Mouse (Mus musculus) limb, embryonic 15.5 days (tissue): Measurements from ENCODE around the gene Sp2. TPM values are rescaled to one million over a fixed set of nuclear protein-coding genes. Genes with fewer than 3 reads are reported as not detected.

ENCODE experiments used
- ATAC-seq: fragments of 200-750 bp; cut with Nextera tagmentation; 2 replicates; pipeline ENCODE4 v1.8.0; 2017; ENCODE audit warnings: low read depth, moderate TSS enrichment; ENCODE audit not compliant: insufficient number of reproducible peaks, low FRiP score, low TSS enrichment
- H3K27ac ChIP-seq: fragments of 300-500 bp; sonication (generic); 2 replicates; pipeline ENCODE4 v1.5.1; 2015; ENCODE audit warnings: moderate library complexity, mild to moderate bottlenecking, inconsistent platforms
- H3K27me3 ChIP-seq: fragments of 300-500 bp; sonication (generic); 2 replicates; pipeline ENCODE4 v1.6.1; 2015; ENCODE audit warnings: inconsistent platforms
- H3K36me3 ChIP-seq: fragments of 300-500 bp; sonication (generic); 2 replicates; pipeline ENCODE4 v1.6.1; 2015; ENCODE audit warnings: inconsistent platforms
- H3K4me1 ChIP-seq: fragments of 300-500 bp; sonication (generic); 2 replicates; pipeline ENCODE4 v1.6.1; 2015; ENCODE audit warnings: inconsistent platforms
- H3K4me2 ChIP-seq: fragments of 300-500 bp; sonication (generic); 2 replicates; pipeline ENCODE4 v1.6.1; 2015; ENCODE audit warnings: mild to moderate bottlenecking, inconsistent platforms
- H3K4me3 ChIP-seq: fragments of 300-500 bp; sonication (generic); 2 replicates; pipeline ENCODE4 v1.5.1; 2015; ENCODE audit warnings: mild to moderate bottlenecking, inconsistent platforms
- H3K9ac ChIP-seq: fragments of 300-500 bp; sonication (generic); 2 replicates; pipeline ENCODE4 v1.6.1; 2015; ENCODE audit warnings: inconsistent platforms
- H3K9me3 ChIP-seq: fragments of 300-500 bp; sonication (generic); 2 replicates; pipeline ENCODE4 v1.6.1; 2016; ENCODE audit warnings: inconsistent platforms
- WGBS: fragments of 180-500 bp; shearing (Covaris S2); methylation state at CpG from one replicate; pipeline ENCODE4 v1.1.7; 2015; 5-methylcytosine and 5-hydroxymethylcytosine counted together
- polyA plus RNA-seq: library from polyadenylated mRNA; unstranded; fragments of >200 nt; fragmentation: Nextera tagmentation; extraction: Ambion mirVana; gene quantifications from 2 replicates; pipeline ENCODE4 v1.2.1, GENCODE M21; 2015

The Sp2 gene
- polyA plus RNA-seq, 1 experiment from 2014 or later = 15.1 TPM

DNA sequence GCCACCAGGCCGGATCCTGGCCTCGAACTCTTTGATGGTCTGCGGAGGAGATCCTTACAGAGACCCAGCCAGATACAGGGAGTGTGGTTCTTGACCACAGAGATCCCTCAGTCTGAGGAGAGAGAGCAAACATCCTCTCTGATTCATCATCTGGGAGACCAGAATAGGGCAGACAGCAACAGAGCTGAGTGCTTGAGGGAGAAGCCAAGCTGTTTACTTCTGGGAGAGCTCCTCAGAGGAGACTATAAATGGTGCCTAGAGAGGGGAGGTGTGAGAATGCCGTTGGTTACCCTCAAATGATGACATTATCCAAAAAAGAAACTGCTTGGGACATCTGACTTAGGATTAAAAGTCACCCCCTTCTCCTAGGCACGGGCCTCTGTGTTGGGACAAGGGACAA, 8.7 kb upstream of the Sp2 start:
- 68% methylated on average over 5 of the region's 5 CpGs for WGBS
- Histone ChIP-seq H3K9me3 (no peaks in the 10 kb centered on the region), H3K27me3 (peaks cover 56% of the 10 kb centered on the region), H3K4me1 (peaks cover 25% of the 10 kb centered on the region), H3K27ac (no peak overlapping the region), H3K36me3 (no peaks in the 10 kb centered on the region), H3K9ac (no peak overlapping the region), H3K4me2 (no peak overlapping the region), H3K4me3 (no peak overlapping the region)
- no peak for ATAC-seq

DNA sequence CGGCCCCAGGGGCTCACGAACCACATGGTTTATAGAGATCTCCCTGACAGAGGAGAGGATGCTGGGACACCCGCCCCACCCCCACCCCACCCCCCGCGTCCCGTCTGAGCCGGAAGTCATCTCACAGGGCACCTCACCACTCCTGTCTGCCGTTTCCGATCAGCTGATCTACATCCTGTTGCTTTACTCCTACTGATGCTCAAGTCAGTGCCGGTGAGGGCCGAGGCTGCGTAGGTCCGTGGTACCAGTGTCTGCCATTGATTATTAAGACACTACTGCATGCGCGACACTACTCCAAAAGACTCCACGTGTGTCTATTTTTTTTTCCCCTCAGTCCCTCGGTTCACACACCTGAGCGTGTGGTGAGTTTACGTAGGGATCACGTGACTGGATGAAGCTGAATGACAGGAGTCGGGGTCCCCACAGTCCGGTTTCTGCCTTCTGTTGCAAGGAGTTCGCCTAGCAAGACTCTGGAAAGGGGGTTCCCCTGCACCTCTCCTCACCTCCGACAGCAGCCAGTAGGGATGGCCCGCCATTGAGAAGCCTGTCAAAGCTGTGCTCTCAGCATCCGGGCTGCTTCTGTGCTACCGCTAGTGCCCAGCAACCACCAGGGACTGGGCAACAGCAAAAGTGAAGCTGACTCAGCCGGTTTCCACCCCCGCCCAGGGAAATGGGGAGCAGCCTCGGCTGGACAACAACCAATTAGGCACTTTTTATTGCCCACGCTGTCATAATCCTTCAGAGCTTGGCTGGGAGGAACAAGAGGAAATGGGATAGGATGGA, 5.3 kb upstream of the Sp2 start:
- Histone ChIP-seq H3K27me3 (peaks cover 42% of the 10 kb centered on the region), H3K9ac (no peak overlapping the region), H3K4me3 (peak overlapping the region; percentile 16), H3K4me1 (peaks cover 40% of the 10 kb centered on the region), H3K4me2 (peak overlapping the region; percentile 41), H3K9me3 (no peaks in the 10 kb centered on the region), H3K27ac (no peak overlapping the region), H3K36me3 (no peaks in the 10 kb centered on the region)
- ATAC-seq = no peak
- 4% methylated on average over 31 of the region's 31 CpGs for WGBS

DNA sequence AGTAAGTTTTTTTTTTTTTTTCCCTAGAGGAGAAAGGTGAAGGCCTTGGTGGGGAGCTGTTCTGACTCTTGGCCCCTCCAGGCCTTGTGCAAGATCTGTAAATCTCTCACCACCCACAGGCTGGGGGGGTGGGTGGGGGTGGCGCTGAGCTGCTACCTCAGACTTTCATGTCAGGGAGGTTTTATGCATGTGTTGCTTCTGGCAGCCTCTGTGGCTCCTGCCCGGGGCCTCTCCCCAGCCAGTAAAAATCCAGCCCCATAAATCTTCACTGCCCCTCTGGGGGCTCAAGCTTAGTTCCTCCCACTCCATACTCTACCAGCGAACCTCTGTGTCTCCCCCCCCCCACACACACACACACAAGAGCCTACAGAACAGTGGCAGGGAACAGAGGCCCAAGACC, 3.7 kb upstream of the Sp2 start:
- 5% methylated on average over 3 of the region's 3 CpGs for WGBS
- peak; percentile 40; the same call in 1 of the 2 replicates for ATAC-seq
- Histone ChIP-seq H3K4me2 (0 out of 2 replicates have a peak overlapping the region, but pooled peaks have one; percentile 6), H3K4me1 (peaks cover 35% of the 10 kb centered on the region), H3K4me3 (no peak overlapping the region), H3K27ac (no peak overlapping the region), H3K9ac (no peak overlapping the region), H3K27me3 (peaks cover 29% of the 10 kb centered on the region), H3K9me3 (no peaks in the 10 kb centered on the region), H3K36me3 (no peaks in the 10 kb centered on the region)

DNA sequence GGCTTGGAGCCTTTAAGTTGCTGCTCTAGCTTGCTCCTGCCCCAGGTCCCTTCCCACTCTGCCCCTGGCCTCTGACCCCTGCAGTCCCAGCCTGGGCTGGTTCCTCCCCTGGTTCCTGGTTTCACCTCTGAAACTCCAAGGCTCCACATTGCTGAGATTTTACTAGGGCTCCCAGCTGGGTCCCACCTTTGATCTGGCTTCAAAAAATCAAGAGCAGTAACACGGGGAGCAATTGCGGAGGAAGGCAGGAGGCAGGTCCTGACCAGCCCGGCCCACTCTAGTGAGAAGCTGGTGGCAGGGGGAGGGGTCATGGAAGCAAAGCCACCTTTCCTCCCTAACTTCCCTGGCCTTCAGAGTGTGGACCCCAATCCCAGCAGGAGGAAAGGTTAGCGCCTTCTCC, 2.1 kb upstream of the Sp2 start:
- Histone ChIP-seq H3K4me1 (peaks cover 35% of the 10 kb centered on the region), H3K4me2 (no peak overlapping the region), H3K9me3 (no peaks in the 10 kb centered on the region), H3K9ac (no peak overlapping the region), H3K27me3 (peaks cover 29% of the 10 kb centered on the region), H3K36me3 (no peaks in the 10 kb centered on the region), H3K4me3 (no peak overlapping the region), H3K27ac (no peak overlapping the region)
- WGBS = 16% methylated on average over 4 of the region's 4 CpGs
- ATAC-seq = no peak

DNA sequence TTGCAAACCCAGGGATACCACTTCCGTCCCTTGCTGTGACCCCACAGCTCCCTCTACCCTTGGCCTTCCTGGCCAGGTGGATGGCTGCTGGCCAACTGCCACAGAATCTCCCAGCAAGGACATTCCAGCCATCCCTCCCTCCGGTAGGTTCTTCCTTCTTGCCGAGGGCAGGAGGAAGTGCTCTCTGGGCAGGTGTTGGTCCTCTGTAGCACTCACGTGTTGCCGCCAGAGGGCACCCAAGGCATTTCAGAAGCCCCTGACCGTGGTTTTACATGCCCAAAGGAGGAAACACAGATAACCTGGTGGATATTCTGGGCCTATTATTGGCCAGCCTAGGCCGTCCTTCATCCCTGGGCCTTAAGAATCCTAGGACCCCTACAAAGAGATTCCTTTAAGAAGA, 404 bp downstream of the Sp2 start:
- Histone ChIP-seq H3K9ac (no peak overlapping the region), H3K27ac (no peak overlapping the region), H3K27me3 (peaks cover 15% of the 10 kb centered on the region), H3K9me3 (no peaks in the 10 kb centered on the region), H3K4me3 (no peak overlapping the region), H3K4me2 (0 out of 2 replicates have a peak overlapping the region, but pooled peaks have one; percentile 20), H3K4me1 (peaks cover 29% of the 10 kb centered on the region), H3K36me3 (no peaks in the 10 kb centered on the region)
- no peak for ATAC-seq
- 3% methylated on average over 7 of the region's 7 CpGs for WGBS

DNA sequence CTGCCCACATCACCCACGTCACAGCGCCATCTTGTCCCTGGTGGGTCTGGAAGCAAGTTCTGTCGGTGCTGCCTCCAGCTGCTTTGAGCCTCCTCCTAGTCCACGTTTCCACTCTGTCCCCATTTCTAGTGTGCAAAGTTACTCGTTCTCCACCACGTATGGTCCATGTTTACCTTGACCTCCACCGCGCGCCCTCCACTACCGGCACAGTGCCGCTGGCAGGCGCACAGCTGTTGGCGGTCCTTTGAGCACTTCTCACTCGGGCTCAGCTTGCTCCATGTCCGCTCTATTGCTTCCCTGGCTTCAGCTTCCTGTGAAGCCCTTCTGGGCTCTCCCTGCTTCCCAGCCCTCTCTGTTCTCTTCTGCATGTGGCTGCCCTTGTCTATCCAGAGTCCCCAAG, 1.3 kb downstream of the Sp2 start:
- no peak overlapping the region for H3K4me2 ChIP-seq
- no peak overlapping the region for H3K4me3 ChIP-seq
- no peaks in the 10 kb centered on the region for H3K36me3 ChIP-seq
- no peak overlapping the region for H3K9ac ChIP-seq
- no peak for ATAC-seq
- H3K4me1 ChIP-seq = peaks cover 22% of the 10 kb centered on the region
- H3K9me3 ChIP-seq = no peaks in the 10 kb centered on the region
- no peak overlapping the region for H3K27ac ChIP-seq
- WGBS = 73% methylated on average over 15 of the region's 15 CpGs
- H3K27me3 ChIP-seq = peaks cover 15% of the 10 kb centered on the region

DNA sequence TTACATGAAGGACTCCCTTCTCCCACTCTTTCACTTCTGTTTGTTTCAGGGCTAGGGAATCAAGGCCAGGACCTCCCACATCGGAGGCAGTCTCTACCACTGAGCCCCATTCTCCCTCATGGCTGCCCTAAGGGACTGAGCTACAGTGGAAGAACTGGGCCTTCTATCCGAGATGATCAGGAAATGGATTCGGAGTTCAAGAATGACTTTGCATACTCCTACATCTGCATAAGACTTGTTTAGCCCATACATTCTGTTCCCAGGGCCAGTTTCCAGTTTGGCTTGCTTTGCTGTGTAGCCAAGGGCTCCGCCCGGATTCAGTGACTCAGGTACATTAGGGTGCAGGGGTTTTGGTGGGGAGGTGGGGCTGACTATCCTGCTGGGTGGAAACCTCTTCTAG, 2.7 kb downstream of the Sp2 start:
- ATAC-seq = no peak
- 66% methylated on average over 5 of the region's 5 CpGs for WGBS

DNA sequence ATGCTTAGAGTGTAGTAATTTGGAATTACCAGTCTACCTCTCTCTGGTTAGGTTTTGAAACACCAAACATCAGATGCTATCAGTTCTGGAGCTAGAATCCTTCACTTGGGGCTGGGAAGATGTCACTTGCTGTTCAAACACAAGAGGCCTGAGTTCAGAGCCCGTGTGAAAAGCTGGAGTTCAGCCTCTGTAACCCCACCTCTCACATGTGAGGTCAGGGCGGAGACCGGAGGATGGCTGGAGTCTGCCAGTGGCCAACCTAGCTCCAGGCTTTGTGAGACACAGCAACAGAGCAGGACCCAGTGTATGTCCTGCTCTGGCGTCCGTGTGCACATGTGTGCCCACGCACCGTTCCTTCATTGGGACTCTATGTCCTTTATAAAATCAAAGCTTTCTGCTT, 3.4 kb downstream of the Sp2 start:
- Histone ChIP-seq H3K4me2 (no peak overlapping the region), H3K4me3 (no peak overlapping the region), H3K27ac (no peak overlapping the region; the same call in 1 of the 2 replicates), H3K36me3 (no peaks in the 10 kb centered on the region), H3K9ac (no peak overlapping the region), H3K4me1 (peaks cover 22% of the 10 kb centered on the region), H3K9me3 (no peaks in the 10 kb centered on the region), H3K27me3 (peaks cover 6% of the 10 kb centered on the region; the same call in 1 of the 2 replicates)
- ATAC-seq = no peak
- 83% methylated on average over 7 of the region's 7 CpGs for WGBS

More for the DNA sequence above, 2.7 kb downstream of the Sp2 start:
- Histone ChIP-seq H3K9me3 (no peaks in the 10 kb centered on the region), H3K36me3 (no peaks in the 10 kb centered on the region), H3K4me2 (no peak overlapping the region), H3K27me3 (peaks cover 9% of the 10 kb centered on the region), H3K9ac (no peak overlapping the region), H3K4me1 (peaks cover 25% of the 10 kb centered on the region), H3K4me3 (no peak overlapping the region), H3K27ac (no peak overlapping the region)

DNA sequence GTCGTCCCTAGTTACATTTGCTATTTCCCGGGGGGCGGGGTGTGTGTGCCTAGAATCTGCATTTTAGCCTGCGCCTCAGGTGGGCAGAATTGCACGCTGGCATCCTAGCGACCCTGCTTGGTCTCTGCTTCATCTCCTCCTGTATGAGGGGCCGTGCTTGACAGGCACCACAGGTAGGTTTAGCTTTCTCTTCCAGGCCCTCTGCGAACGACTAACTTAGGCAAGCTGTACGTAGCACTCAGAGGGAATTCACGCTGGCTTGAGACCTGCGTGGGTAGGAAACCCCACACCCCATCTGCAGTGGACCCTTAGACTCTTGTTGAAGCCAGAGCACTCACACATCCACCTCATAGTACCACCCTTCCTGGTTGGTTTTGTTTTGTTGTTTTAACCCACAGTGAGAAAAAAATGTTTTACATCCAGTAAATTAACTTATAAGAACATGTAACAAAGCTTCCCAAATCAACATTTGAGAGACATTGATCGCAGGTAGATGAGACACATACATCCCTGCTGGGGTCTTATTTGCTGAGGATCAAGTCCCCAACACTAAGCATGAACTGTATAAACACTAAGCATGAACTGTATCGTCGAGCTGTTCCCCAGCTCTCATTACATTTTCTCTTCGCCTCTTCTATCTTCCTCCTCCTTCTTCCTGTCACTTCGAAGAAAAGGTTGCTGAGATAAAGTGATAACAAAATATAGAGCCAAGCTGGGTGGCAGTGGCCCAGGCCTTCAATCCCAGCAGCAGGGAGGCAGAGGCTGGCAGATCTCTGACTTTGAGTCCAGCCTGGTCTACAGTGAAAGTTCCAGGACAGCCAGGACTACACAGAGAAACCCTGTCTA, 4.1 kb downstream of the Sp2 start:
- Histone ChIP-seq H3K4me2 (peak overlapping the region; percentile 83), H3K4me1 (peaks cover 29% of the 10 kb centered on the region), H3K9me3 (no peaks in the 10 kb centered on the region), H3K9ac (peak overlapping the region; percentile 66), H3K27me3 (peaks cover 3% of the 10 kb centered on the region; the same call in 1 of the 2 replicates), H3K27ac (peak overlapping the region; percentile 88), H3K4me3 (peak overlapping the region; percentile 57), H3K36me3 (no peaks in the 10 kb centered on the region)
- no peak for ATAC-seq
- 29% methylated on average over 17 of the region's 17 CpGs for WGBS

DNA sequence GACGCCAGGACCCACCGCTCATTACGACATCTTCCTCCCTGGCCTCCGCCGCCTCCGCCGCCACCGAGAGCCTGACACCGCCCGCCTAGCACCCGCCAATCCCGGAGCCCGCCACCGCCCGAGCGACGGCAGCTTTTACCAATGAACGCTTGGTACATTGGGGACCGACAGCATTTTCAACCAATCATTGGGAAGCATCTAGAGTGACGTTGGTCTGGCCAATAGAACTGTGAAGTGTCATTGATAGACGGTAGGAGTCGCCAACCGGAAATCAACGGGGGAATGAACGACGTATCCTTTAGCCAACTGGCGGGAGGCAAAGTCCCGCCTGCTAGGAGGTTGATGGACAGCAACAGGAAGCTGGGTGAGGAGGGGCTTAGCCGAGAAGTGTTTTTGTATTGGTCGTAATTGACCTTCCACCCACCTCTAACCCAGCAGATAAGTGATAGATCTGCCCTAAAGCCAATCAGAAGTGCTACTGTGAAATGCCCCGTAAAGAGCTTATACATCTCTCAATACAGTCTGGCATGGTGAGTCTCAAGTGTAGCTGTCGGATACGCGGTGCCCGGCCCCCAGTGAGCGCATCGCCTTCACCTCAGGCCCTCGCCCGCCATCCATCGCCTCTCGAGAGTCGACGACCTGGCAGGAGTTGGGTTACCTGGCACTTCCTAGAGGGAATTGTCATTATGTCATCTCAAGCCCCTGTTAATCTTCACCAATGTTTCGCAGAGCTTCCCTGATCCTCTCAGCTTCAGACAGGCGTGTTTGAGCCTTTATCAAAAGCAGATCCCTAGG, 5.0 kb downstream of the Sp2 start:
- peak overlapping the region; percentile 91 for H3K9ac ChIP-seq
- H3K27ac ChIP-seq = peak overlapping the region; percentile 94
- peak; percentile 97 for ATAC-seq
- H3K4me1 ChIP-seq = peaks cover 35% of the 10 kb centered on the region
- WGBS = under 1% methylated on average over 45 of the region's 45 CpGs
- no peaks in the 10 kb centered on the region for H3K36me3 ChIP-seq
- H3K4me3 ChIP-seq = peak overlapping the region; percentile 90
- peak overlapping the region; percentile 83 for H3K4me2 ChIP-seq
- no peaks in the 10 kb centered on the region for H3K27me3 ChIP-seq
- no peaks in the 10 kb centered on the region for H3K9me3 ChIP-seq

DNA sequence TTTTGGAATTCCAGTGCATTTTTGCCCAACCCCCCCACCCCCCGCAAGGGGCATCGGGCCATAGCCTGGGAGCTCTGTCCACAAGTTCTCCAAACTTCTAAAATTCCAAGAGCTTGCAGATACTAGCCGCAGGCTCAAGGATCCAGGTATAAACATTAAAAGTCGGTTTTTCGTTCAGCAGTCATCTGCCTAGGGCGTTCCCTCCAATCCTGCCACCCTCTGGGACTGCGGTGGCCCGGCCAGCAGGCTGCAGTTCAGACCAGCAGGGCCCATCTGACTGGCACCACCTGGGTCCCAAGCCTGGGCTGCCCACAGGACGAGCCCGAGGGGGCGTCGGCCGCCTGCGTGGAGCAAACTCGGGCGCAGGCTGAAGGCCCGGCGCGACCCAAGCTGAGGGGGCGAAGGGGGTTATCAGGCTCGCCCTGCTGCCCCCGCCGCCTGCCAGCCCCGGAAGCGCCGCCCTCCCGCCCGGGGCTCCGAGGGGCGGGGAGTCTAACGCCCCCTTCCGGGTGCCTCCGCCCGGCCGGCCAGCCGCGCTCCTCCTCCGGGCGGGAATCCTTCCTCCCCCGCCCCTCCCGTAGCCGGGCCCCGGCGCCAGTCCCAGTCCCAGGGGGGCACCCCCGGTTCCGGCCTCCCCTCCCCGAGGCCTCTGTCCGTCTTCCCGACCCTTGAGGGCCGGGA, 5.7 kb downstream of the Sp2 start:
- Histone ChIP-seq H3K9ac (peak overlapping the region; percentile 91), H3K27me3 (no peaks in the 10 kb centered on the region), H3K4me3 (peak overlapping the region; percentile 90), H3K27ac (peak overlapping the region; percentile 94), H3K9me3 (no peaks in the 10 kb centered on the region), H3K4me1 (peaks cover 40% of the 10 kb centered on the region), H3K4me2 (peak overlapping the region; percentile 65), H3K36me3 (no peaks in the 10 kb centered on the region)
- peak; percentile 74 for ATAC-seq
- WGBS = under 1% methylated on average over 48 of the region's 50 CpGs
